Mouse (Mus musculus) C2C12 (cell line): ENCODE measurements around the gene Cbarp.

Source experiments
- CEBPB ChIP-seq: IDR thresholded peaks from one replicate; pipeline ENCODE4 v1.6.1; 2011; ENCODE audit warnings: low read depth, mild to moderate bottlenecking, control low read depth, moderate library complexity
- CTCF ChIP-seq: IDR thresholded peaks from one replicate; pipeline ENCODE4 v1.5.1; 2011; ENCODE audit not compliant: control insufficient read depth, insufficient read depth, insufficient read length
- FOSL1 ChIP-seq: IDR thresholded peaks from one replicate; pipeline ENCODE4 v1.8.0; 2011; ENCODE audit warnings: mild to moderate bottlenecking, low read length; ENCODE audit not compliant: poor library complexity, insufficient read depth, severe bottlenecking
- MAX ChIP-seq: IDR thresholded peaks from one replicate; pipeline ENCODE4 v1.6.1; 2011; ENCODE audit warnings: mild to moderate bottlenecking, control low read depth
- MYOD1 ChIP-seq: IDR thresholded peaks from one replicate; pipeline ENCODE4 v1.6.1; 2011; ENCODE audit warnings: low read depth; ENCODE audit not compliant: control insufficient read depth, insufficient read length
- MYOG ChIP-seq: IDR thresholded peaks from one replicate; pipeline ENCODE4 v1.6.1; 2011; ENCODE audit not compliant: control insufficient read depth, insufficient read length; ENCODE audit errors: extremely low read depth
- USF1 ChIP-seq: IDR thresholded peaks from one replicate; pipeline ENCODE4 v1.6.1; 2011; ENCODE audit warnings: low read depth, mild to moderate bottlenecking, control low read depth, moderate library complexity

DNA sequence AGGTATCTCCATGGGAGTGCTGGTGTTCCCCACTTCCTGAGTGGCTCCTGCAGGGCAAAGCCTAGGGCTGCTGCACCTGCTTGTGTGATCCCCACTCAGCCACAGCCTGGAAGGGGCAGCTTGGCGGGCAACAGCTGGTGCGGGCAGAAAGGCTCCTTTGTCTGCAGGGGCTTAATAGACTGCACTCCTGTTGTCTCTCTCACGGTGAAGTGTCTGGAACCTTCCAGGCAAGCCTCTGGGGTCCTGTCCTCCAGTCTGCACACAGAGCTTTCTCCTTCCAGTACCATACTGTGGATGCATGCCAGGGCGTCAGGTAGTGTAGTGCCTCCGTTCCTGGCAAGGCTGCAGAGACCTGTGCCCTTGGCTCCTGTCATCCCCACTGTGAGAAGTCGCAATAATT is 22.1 kb downstream of the Cbarp start:
- TF ChIP-seq CTCF, result no peak
- TF ChIP-seq MYOD1, result no peak
- no peak for TF ChIP-seq MAX
- no peak for TF ChIP-seq FOSL1
- no peak for TF ChIP-seq USF1
- no peak for TF ChIP-seq CEBPB
- no peak for TF ChIP-seq MYOG
